Mouse (Mus musculus) embryo, embryonic 10 days (tissue): ENCODE results near the gene Gm4981.
A peak's percentile ranks its signal among the peaks of the same experiment; 100 is the strongest.
"Not testable (repeated sequence)": the region's sequence is repeated elsewhere in the genome, so short reads cannot be mapped to it uniquely, and the experiment has no call there.

Experiments
- DNase-seq: peaks from one replicate; pipeline ENCODE4 v3.0.0-alpha.2; 2015; ENCODE audit warnings: low spot score

Gene Gm4981

GRCm38 (mm10) chr10:58236613-58237012 is at the start of gene Gm4981:
Gene Gm4981, minus strand, starts transcription at chr10:58236701.
- no peak for DNase-seq

- DNase-seq: no peak
These were observed 45.7 kb upstream of the Gm4981 start for GRCm38 (mm10) chr10:58282238-58282637.

- DNase-seq: peak; percentile 31
These were observed 22.0 kb upstream of the Gm4981 start for GRCm38 (mm10) chr10:58258466-58258865.

GRCm38 (mm10) chr10:58255954-58256353 is 19.5 kb upstream of the Gm4981 start:
- peak; percentile 18 for DNase-seq

GRCm38 (mm10) chr10:58255213-58255892 is 18.9 kb upstream of the Gm4981 start, which contains the start of gene Gcc2:
Gene Gcc2, plus strand, starts transcription at chr10:58255497.
- peak; percentile 98 for DNase-seq

GRCm38 (mm10) chr10:58254635-58255175 is 18.2 kb upstream of the Gm4981 start:
- no peak for DNase-seq

- DNase-seq: no peak
These were observed 13.0 kb upstream of the Gm4981 start for GRCm38 (mm10) chr10:58249535-58249934.

- not testable (repeated sequence) for DNase-seq
These were observed 2.7 kb upstream of the Gm4981 start for GRCm38 (mm10) chr10:58238984-58239740.

- DNase-seq: not testable (repeated sequence)
These were observed 1.5 kb downstream of the Gm4981 start for GRCm38 (mm10) chr10:58234985-58235384.

GRCm38 (mm10) chr10:58233740-58234121 is 2.8 kb downstream of the Gm4981 start:
- DNase-seq: not testable (repeated sequence)

- not testable (repeated sequence) for DNase-seq
These were observed 3.3 kb downstream of the Gm4981 start for GRCm38 (mm10) chr10:58233054-58233739.

GRCm38 (mm10) chr10:58232641-58232969 is 3.9 kb downstream of the Gm4981 start, which contains the start of gene Duxf3:
Gene Duxf3, minus strand, starts transcription at chr10:58232675.
- not testable (repeated sequence) for DNase-seq

- DNase-seq: peak; percentile 48
These were observed 4.5 kb downstream of the Gm4981 start for GRCm38 (mm10) chr10:58231779-58232640.

GRCm38 (mm10) chr10:58231088-58231487 is 5.4 kb downstream of the Gm4981 start:
- not testable (repeated sequence) for DNase-seq

GRCm38 (mm10) chr10:58230021-58230420 is 6.5 kb downstream of the Gm4981 start:
- not testable (repeated sequence) for DNase-seq

GRCm38 (mm10) chr10:58227798-58228197 is 8.7 kb downstream of the Gm4981 start:
- DNase-seq: not testable (repeated sequence)

- peak; percentile 51 for DNase-seq
These were observed 10.1 kb downstream of the Gm4981 start for GRCm38 (mm10) chr10:58226357-58226756.

- peak; percentile 44 for DNase-seq
These were observed 11.4 kb downstream of the Gm4981 start, which contains the start of gene AW822073 for GRCm38 (mm10) chr10:58224827-58225785. Gene AW822073, minus strand, starts transcription at chr10:58224930.

GRCm38 (mm10) chr10:58223972-58224805 is 12.3 kb downstream of the Gm4981 start:
- DNase-seq: not testable (repeated sequence)
